Mouse (Mus musculus) heart, embryonic 12.5 days (tissue): Measurements from ENCODE around the gene Rab9b. TPM values are rescaled to one million over a fixed set of nuclear protein-coding genes. Genes with fewer than 3 reads are reported as not detected.

Experiments
- ATAC-seq: fragments of 200-750 bp; cut with Nextera tagmentation; 2 replicates; pipeline ENCODE4 v1.8.0; 2017; ENCODE audit warnings: moderate TSS enrichment, moderate library complexity; ENCODE audit not compliant: insufficient number of reproducible peaks, low FRiP score
- H3K27ac ChIP-seq: fragments of 300-500 bp; sonication (generic); 2 replicates; pipeline ENCODE4 v1.5.1; 2016; ENCODE audit warnings: mild to moderate bottlenecking, moderate library complexity; ENCODE audit not compliant: poor library complexity, severe bottlenecking
- H3K27me3 ChIP-seq: fragments of 300-500 bp; sonication (generic); replicated peaks from 2 replicates; pipeline ENCODE4 v1.6.1; 2016; ENCODE audit warnings: mild to moderate bottlenecking, moderate library complexity
- H3K36me3 ChIP-seq: fragments of 300-500 bp; sonication (generic); 2 replicates; pipeline ENCODE4 v1.6.1; 2016; ENCODE audit warnings: mild to moderate bottlenecking, moderate library complexity
- H3K4me1 ChIP-seq: fragments of 300-500 bp; sonication (generic); replicated peaks from 2 replicates; pipeline ENCODE4 v1.6.1; 2016; ENCODE audit warnings: mild to moderate bottlenecking
- H3K4me2 ChIP-seq: fragments of 300-500 bp; sonication (generic); 2 replicates; pipeline ENCODE4 v1.6.1; 2016; ENCODE audit warnings: mild to moderate bottlenecking, moderate library complexity
- H3K4me3 ChIP-seq: fragments of 300-500 bp; sonication (generic); 2 replicates; pipeline ENCODE4 v1.5.1; 2016; ENCODE audit warnings: mild to moderate bottlenecking
- H3K9ac ChIP-seq: fragments of 300-500 bp; sonication (generic); 2 replicates; pipeline ENCODE4 v1.6.1; 2016; ENCODE audit warnings: mild to moderate bottlenecking, moderate library complexity
- H3K9me3 ChIP-seq: fragments of 300-500 bp; sonication (generic); replicated peaks from 2 replicates; pipeline ENCODE4 v1.6.1; 2016; ENCODE audit warnings: mild to moderate bottlenecking, moderate library complexity
- WGBS: fragments of 180-500 bp; shearing (Covaris S2); methylation state at CpG from one replicate; pipeline ENCODE4 v1.1.7; 2016; 5-methylcytosine and 5-hydroxymethylcytosine counted together
- polyA plus RNA-seq: library from polyadenylated mRNA; unstranded; fragments of >200 nt; fragmentation: Nextera tagmentation; extraction: Ambion mirVana; gene quantifications from 2 replicates; pipeline ENCODE4 v1.2.1, GENCODE M21; 2016

Rab9b gene
- 0.21 and 0.26 TPM in 2 replicates for polyA plus RNA-seq

DNA sequence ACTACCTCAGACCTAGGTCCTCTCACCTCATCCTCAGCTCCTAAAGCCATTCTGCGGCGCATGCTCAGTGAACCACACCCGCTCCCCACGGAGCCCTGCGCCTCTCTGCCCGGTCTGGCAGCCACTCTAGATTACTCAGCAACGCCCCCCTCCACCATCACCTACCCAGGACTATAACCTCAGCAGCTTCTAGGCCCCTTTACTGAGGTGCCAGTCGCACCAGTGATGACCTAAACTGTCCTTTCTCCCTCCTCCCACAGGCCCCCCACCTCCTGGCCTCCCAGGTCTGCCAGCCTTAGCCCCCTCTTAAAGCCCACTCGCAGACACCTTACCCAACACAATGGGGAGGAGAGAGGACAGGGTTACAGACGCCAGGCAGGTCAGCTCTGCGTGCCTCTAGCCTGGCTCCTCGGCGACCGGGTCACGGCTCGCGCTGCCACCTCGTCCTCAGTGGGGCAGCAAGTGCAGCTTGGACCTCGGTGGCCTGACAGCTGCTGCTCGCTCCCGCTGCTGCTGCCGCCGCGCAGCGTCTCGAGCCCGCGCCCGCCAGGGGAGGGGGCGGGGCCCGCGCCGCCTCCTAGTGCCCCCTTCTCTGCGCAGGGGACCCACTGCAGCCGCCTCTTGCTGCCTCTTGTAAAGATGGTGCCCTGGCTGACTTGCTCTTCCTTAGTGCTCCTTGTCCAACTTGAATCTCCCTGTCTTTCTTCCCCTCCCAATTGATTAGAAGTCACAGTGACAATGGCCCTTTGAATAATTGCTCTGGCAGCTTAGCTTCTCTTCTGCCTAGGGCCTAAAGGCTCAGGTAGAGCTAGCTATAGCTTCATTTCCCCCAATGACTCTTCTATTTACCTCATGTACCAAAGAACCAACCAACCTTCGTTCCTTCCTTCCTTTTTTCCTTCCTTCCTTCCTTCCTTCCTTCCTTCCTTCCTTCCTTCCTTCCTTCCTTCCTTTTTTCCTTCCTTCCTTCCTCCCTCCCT is at the start of gene Rab9b:
Gene Rab9b (minus strand): TSS at position 695 of the 980 bp plus-strand sequence.
- no peaks in the 10 kb centered on the region for H3K4me1 ChIP-seq
- peak within 1 kb of the TSS; percentile 89 for H3K4me2 ChIP-seq
- peak within 1 kb of the TSS; percentile 43; the same call in 1 of the 2 replicates for H3K9ac ChIP-seq
- no peaks in the 10 kb centered on the region for H3K27me3 ChIP-seq
- H3K36me3 ChIP-seq: no peaks in the 10 kb centered on the region
- H3K4me3 ChIP-seq: peak within 1 kb of the TSS; percentile 51
- no peak within 1 kb of the TSS for H3K27ac ChIP-seq
- WGBS: 12% methylated on average over 36 of the region's 36 CpGs
- no peaks in the 10 kb centered on the region for H3K9me3 ChIP-seq
- ATAC-seq: peak; percentile 53; the same call in 1 of the 2 replicates

DNA sequence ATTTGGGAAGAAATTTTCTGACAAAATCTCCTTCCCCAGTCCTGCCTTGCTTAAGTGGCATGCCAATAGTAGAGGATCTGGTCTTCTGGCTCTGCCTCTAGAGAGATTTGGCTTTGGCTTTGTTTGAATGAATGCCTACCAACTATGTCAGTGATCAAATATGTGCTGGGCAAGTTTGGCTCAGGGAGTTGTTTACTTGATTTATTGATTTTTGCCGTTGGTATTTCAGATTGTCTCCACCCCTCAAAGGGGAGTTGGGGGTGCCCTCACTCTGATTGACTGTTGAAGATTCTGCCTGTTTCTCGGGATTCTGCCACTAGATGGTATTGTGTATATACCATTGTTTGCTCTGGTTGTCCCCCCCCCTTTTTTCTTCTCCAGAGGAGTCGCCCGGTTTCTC is 35.8 kb upstream of the Rab9b start:
- no peaks in the 10 kb centered on the region for H3K9me3 ChIP-seq
- H3K4me3 ChIP-seq: no peak overlapping the region
- no peaks in the 10 kb centered on the region for H3K36me3 ChIP-seq
- no peak for ATAC-seq
- no peak overlapping the region for H3K4me2 ChIP-seq
- H3K27ac ChIP-seq: no peak overlapping the region
- no peak overlapping the region for H3K9ac ChIP-seq
- no peaks in the 10 kb centered on the region for H3K4me1 ChIP-seq
- H3K27me3 ChIP-seq: no peaks in the 10 kb centered on the region
- 46% methylated on average over 4 of the region's 4 CpGs for WGBS

- H3K36me3 ChIP-seq: no peaks in the 10 kb centered on the region
- H3K9me3 ChIP-seq: no peaks in the 10 kb centered on the region
- no peaks in the 10 kb centered on the region for H3K27me3 ChIP-seq
- no peaks in the 10 kb centered on the region for H3K4me1 ChIP-seq
- no peak overlapping the region for H3K9ac ChIP-seq
- no peak for ATAC-seq
- no peak overlapping the region for H3K27ac ChIP-seq
- no peak overlapping the region for H3K4me2 ChIP-seq
- WGBS: 50% methylated on average over 2 of the region's 2 CpGs
- no peak overlapping the region for H3K4me3 ChIP-seq
Observed at GRCm38 (mm10) chrX:136895757-136896156, 27.2 kb upstream of the Rab9b start.

DNA sequence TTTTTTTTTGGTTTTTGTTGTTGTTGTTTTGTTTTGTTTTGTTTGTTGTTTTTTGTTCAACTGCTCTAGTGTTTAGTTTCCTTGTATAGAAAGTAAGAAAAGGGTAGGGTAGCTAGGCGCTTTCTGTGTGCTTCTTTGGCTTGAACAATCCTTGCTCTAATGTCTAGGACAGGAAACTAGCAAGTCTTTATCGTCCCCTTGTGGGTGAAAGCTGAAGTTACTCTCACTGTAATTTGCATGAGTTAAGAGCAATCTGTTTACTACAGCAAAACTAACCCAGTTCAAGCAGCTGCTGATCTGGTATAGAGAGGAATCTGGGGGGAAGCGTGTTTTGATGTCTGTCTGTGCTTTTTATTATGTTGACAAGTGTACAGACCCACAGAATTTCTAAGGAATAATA is 18.3 kb downstream of the Rab9b start:
- H3K9ac ChIP-seq: no peak overlapping the region
- WGBS: 33% methylated on average over 3 of the region's 3 CpGs
- H3K27me3 ChIP-seq: no peaks in the 10 kb centered on the region
- no peak overlapping the region for H3K4me2 ChIP-seq
- H3K27ac ChIP-seq: no peak overlapping the region
- no peaks in the 10 kb centered on the region for H3K4me1 ChIP-seq
- H3K4me3 ChIP-seq: no peak overlapping the region
- no peaks in the 10 kb centered on the region for H3K36me3 ChIP-seq
- no peaks in the 10 kb centered on the region for H3K9me3 ChIP-seq
- ATAC-seq: no peak

GRCm38 (mm10) chrX:136828610-136829009 is 39.9 kb downstream of the Rab9b start:
- no peak for ATAC-seq
- no peak overlapping the region for H3K4me2 ChIP-seq
- no peaks in the 10 kb centered on the region for H3K4me1 ChIP-seq
- H3K9ac ChIP-seq: no peak overlapping the region
- H3K4me3 ChIP-seq: no peak overlapping the region
- H3K27ac ChIP-seq: no peak overlapping the region
- 0 out of 2 replicates have a peak, but pooled peaks cover 8% of the 10 kb centered on the region for H3K36me3 ChIP-seq
- no peaks in the 10 kb centered on the region for H3K27me3 ChIP-seq
- H3K9me3 ChIP-seq: no peaks in the 10 kb centered on the region

DNA sequence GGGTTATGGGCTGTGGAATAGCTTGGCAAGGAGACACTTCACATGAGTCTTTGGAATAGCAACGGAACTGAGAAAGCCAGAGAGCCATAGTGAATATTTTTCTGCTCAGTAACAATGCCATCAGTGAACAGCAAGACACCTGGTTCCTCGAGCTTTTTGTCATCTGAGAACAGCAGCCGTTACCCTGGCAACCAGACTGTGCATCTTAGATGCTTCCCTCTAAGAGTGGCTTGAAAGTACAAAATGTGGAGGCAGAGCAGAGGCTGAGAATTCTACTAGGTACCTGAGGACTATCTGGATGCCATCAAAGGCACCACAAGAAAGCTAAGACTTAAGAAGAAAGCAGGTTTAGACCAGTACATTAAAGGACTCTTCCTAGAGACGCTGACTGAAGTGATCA is 43.5 kb downstream of the Rab9b start:
- Histone ChIP-seq H3K4me1 (no peaks in the 10 kb centered on the region), H3K4me3 (no peak overlapping the region), H3K9ac (no peak overlapping the region), H3K4me2 (no peak overlapping the region), H3K9me3 (no peaks in the 10 kb centered on the region), H3K27me3 (no peaks in the 10 kb centered on the region), H3K36me3 (no peaks in the 10 kb centered on the region), H3K27ac (no peak overlapping the region)
- 75% methylated on average over 4 of the region's 4 CpGs for WGBS
- no peak for ATAC-seq

GRCm38 (mm10) chrX:136822371-136822770 is 46.2 kb downstream of the Rab9b start, which contains the start of gene Plp1:
Gene Plp1 (plus strand): TSS chrX:136822671.
- no peak for ATAC-seq
- H3K36me3 ChIP-seq: no peaks in the 10 kb centered on the region
- no peak within 1 kb of the TSS for H3K4me3 ChIP-seq
- no peaks in the 10 kb centered on the region for H3K4me1 ChIP-seq
- no peaks in the 10 kb centered on the region for H3K27me3 ChIP-seq
- H3K4me2 ChIP-seq: no peak within 1 kb of the TSS
- no peak within 1 kb of the TSS for H3K27ac ChIP-seq
- 44% methylated on average over 1 of the region's 1 CpGs for WGBS
- H3K9ac ChIP-seq: no peak within 1 kb of the TSS
- H3K9me3 ChIP-seq: no peaks in the 10 kb centered on the region

- WGBS: 6% methylated on average over 1 of the region's 1 CpGs
- no peak overlapping the region for H3K4me3 ChIP-seq
- no peak overlapping the region for H3K27ac ChIP-seq
Observed at GRCm38 (mm10) chrX:136820250-136820649, 48.3 kb downstream of the Rab9b start.

DNA sequence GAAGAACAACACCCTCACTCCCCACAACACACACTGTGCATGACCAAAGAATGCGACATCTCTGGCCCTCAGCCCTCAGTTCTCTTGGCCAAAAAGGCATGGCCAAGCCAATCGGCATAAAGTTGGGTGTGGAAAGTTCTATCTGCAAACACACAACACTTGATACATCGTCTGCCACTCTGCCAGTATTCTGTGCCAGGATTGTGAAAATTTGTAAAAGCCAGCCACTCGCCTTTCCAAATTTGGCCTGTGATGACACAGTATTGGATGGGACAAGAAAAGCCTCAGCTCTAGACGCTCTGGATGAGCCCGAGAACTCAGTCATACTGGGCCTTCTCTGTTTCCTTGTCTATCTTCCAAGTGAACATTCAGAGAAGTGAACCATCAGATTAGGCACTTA is 48.8 kb downstream of the Rab9b start:
- Histone ChIP-seq H3K9me3 (no peaks in the 10 kb centered on the region), H3K9ac (no peak overlapping the region), H3K4me3 (no peak overlapping the region), H3K4me1 (no peaks in the 10 kb centered on the region), H3K36me3 (no peaks in the 10 kb centered on the region), H3K4me2 (no peak overlapping the region), H3K27me3 (no peaks in the 10 kb centered on the region), H3K27ac (no peak overlapping the region)
- ATAC-seq: no peak
- 77% methylated on average over 6 of the region's 6 CpGs for WGBS

More at GRCm38 (mm10) chrX:136820250-136820649, 48.3 kb downstream of the Rab9b start:
- Histone ChIP-seq H3K27me3 (no peaks in the 10 kb centered on the region), H3K9me3 (no peaks in the 10 kb centered on the region), H3K4me2 (no peak overlapping the region), H3K9ac (no peak overlapping the region), H3K36me3 (no peaks in the 10 kb centered on the region), H3K4me1 (no peaks in the 10 kb centered on the region)
- no peak for ATAC-seq
